Comparison of ENCODE assay signal across 23 mouse cellular contexts in genomic region chr19:23354738-23355137, GRCm38 (mm10).
DNase-seq lines count a peak whose midpoint lies in the region; ATAC-seq and TF ChIP-seq lines count a peak whose summit lies in the region.
"Had no signal": no experiment of that assay in that cellular context is flagged by ENCODE, and none has a peak within 500 bp of the region (broad histone marks: within the 10 kb centered on the region; RNA-seq: fewer than 3 reads in every experiment).

No protein-coding gene starts in this region.

- DNase-seq in kidney, postnatal 14 days, result no peak
- DNase-seq in midbrain, embryonic 11.5 days (ENCODE audit: low spot score, missing footprints), result peak; percentile 66
- DNase-seq in G1E (ENCODE audit: low spot score), result no peak
- no peak for DNase-seq in cerebellum, adult 8-10 months
- DNase-seq: adrenal gland, postnatal 36 days; cerebellum, adult 11 months; cerebellum, postnatal 14 days; gastrocnemius, adult 2 months; layer of hippocampus, postnatal 36 days; liver, postnatal 0 days had no signal

- no peak overlapping the region for H3K4me3 ChIP-seq in kidney, embryonic 15.5 days (replicated peaks)
- no peak overlapping the region for H3K4me3 ChIP-seq in midbrain, embryonic 11.5 days (ENCODE audit: low read depth, low read length)
- no peak overlapping the region for H3K4me3 ChIP-seq in midbrain, embryonic 16.5 days (ENCODE audit: low read depth, low read length)
- H3K4me3 ChIP-seq in G1E (ENCODE audit: low read depth, low read length), result no peak overlapping the region
- H3K4me3 ChIP-seq in stomach, embryonic 16.5 days (replicated peaks; ENCODE audit: low read length), result no peak overlapping the region
- H3K4me3 ChIP-seq: erythroblast, embryonic 14.5 days; forebrain, embryonic 13.5 days; gastrocnemius, adult 2 months; heart, embryonic 13.5 days; hindbrain, embryonic 13.5 days; limb, embryonic 12.5 days; midbrain, embryonic 10.5 days had no signal

- no peaks in the 10 kb centered on the region for H3K9me3 ChIP-seq in kidney, embryonic 15.5 days (replicated peaks)
- no peaks in the 10 kb centered on the region for H3K9me3 ChIP-seq in midbrain, embryonic 11.5 days (ENCODE audit: control insufficient read depth, low read length)
- H3K9me3 ChIP-seq in midbrain, embryonic 16.5 days (replicated peaks; ENCODE audit: control insufficient read depth, low read length, poor library complexity, severe bottlenecking), result no peaks in the 10 kb centered on the region
- H3K9me3 ChIP-seq in G1E (replicated peaks), result no peaks in the 10 kb centered on the region
- H3K9me3 ChIP-seq in stomach, embryonic 16.5 days (replicated peaks; ENCODE audit: control insufficient read depth, low read length), result no peaks in the 10 kb centered on the region
- H3K9me3 ChIP-seq: forebrain, embryonic 13.5 days; heart, embryonic 13.5 days; hindbrain, embryonic 13.5 days; limb, embryonic 12.5 days; midbrain, embryonic 10.5 days had no signal

- peaks cover 26% of the 10 kb centered on the region for H3K4me1 ChIP-seq in kidney, embryonic 15.5 days
- H3K4me1 ChIP-seq in midbrain, embryonic 11.5 days (ENCODE audit: control insufficient read depth, insufficient read depth, low read length), result no peaks in the 10 kb centered on the region
- H3K4me1 ChIP-seq in midbrain, embryonic 16.5 days (ENCODE audit: control insufficient read depth, insufficient read depth, low read length), result no peaks in the 10 kb centered on the region
- H3K4me1 ChIP-seq in G1E (ENCODE audit: insufficient read depth, low read depth, low read length), result peaks cover 38% of the 10 kb centered on the region
- H3K4me1 ChIP-seq in stomach, embryonic 16.5 days (ENCODE audit: control insufficient read depth, insufficient read depth, low read length), result peaks cover 11% of the 10 kb centered on the region
- H3K4me1 ChIP-seq: forebrain, embryonic 13.5 days; limb, embryonic 12.5 days had no signal

- no peak overlapping the region for H3K4me2 ChIP-seq in kidney, embryonic 15.5 days
- no peak overlapping the region for H3K4me2 ChIP-seq in midbrain, embryonic 11.5 days
- H3K4me2 ChIP-seq in midbrain, embryonic 16.5 days (ENCODE audit: low read length), result no peak overlapping the region
- no peak overlapping the region for H3K4me2 ChIP-seq in stomach, embryonic 16.5 days (ENCODE audit: low read depth, low read length)
- H3K4me2 ChIP-seq: forebrain, embryonic 13.5 days; heart, embryonic 13.5 days; hindbrain, embryonic 13.5 days; limb, embryonic 12.5 days; liver, embryonic 11.5 days had no signal

- no peak for TF ChIP-seq CTCF in G1E (IDR thresholded peaks at IDR 0.05; ENCODE audit: low read depth, low read length)

- H3K27me3 ChIP-seq in kidney, embryonic 15.5 days, result no peaks in the 10 kb centered on the region
- no peaks in the 10 kb centered on the region for H3K27me3 ChIP-seq in midbrain, embryonic 11.5 days (ENCODE audit: control insufficient read depth, insufficient read depth, low read length)
- H3K27me3 ChIP-seq in midbrain, embryonic 16.5 days (ENCODE audit: control insufficient read depth, insufficient read depth, low read depth, low read length), result no peaks in the 10 kb centered on the region
- no peaks in the 10 kb centered on the region for H3K27me3 ChIP-seq in G1E (ENCODE audit: insufficient read depth, low read length)
- no peaks in the 10 kb centered on the region for H3K27me3 ChIP-seq in stomach, embryonic 16.5 days (ENCODE audit: control insufficient read depth, insufficient read depth, low read length)
- H3K27me3 ChIP-seq: forebrain, embryonic 13.5 days; heart, embryonic 13.5 days; hindbrain, embryonic 13.5 days; limb, embryonic 12.5 days had no signal

- no peak overlapping the region for H3K9ac ChIP-seq in kidney, embryonic 15.5 days
- no peak overlapping the region for H3K9ac ChIP-seq in midbrain, embryonic 11.5 days (ENCODE audit: low read length)
- H3K9ac ChIP-seq in midbrain, embryonic 16.5 days (ENCODE audit: low read depth, low read length), result no peak overlapping the region
- H3K9ac ChIP-seq in stomach, embryonic 16.5 days (ENCODE audit: low read length), result no peak overlapping the region
- H3K9ac ChIP-seq: forebrain, embryonic 13.5 days; heart, embryonic 13.5 days; hindbrain, embryonic 13.5 days; limb, embryonic 12.5 days; liver, postnatal 0 days had no signal

- H3K36me3 ChIP-seq in kidney, embryonic 15.5 days, result no peaks in the 10 kb centered on the region
- H3K36me3 ChIP-seq in midbrain, embryonic 11.5 days (ENCODE audit: control insufficient read depth, insufficient read depth, low read length), result no peaks in the 10 kb centered on the region
- no peaks in the 10 kb centered on the region for H3K36me3 ChIP-seq in midbrain, embryonic 16.5 days (ENCODE audit: control insufficient read depth, insufficient read depth, low read length)
- H3K36me3 ChIP-seq in G1E (replicated peaks), result no peaks in the 10 kb centered on the region
- H3K36me3 ChIP-seq in stomach, embryonic 16.5 days (ENCODE audit: control insufficient read depth, insufficient read depth, low read length), result no peaks in the 10 kb centered on the region
- H3K36me3 ChIP-seq: heart, embryonic 13.5 days; hindbrain, embryonic 13.5 days; limb, embryonic 12.5 days; midbrain, embryonic 10.5 days had no signal

- 87% methylated on average over 6 of the region's 6 CpGs for WGBS in kidney, embryonic 15.5 days
- WGBS in midbrain, embryonic 11.5 days, result 94% methylated on average over 6 of the region's 6 CpGs
- 87% methylated on average over 6 of the region's 6 CpGs for whole genome bisulfite sequencing in midbrain, embryonic 16.5 days
- WGBS in stomach, embryonic 16.5 days, result 72% methylated on average over 6 of the region's 6 CpGs

- H3K27ac ChIP-seq in kidney, embryonic 15.5 days, result peak overlapping the region; percentile 80; the same call in 1 of the 2 replicates
- H3K27ac ChIP-seq in midbrain, embryonic 11.5 days (ENCODE audit: low read depth, low read length), result no peak overlapping the region
- no peak overlapping the region for H3K27ac ChIP-seq in midbrain, embryonic 16.5 days (ENCODE audit: low read length)
- H3K27ac ChIP-seq in stomach, embryonic 16.5 days (ENCODE audit: low read length), result no peak overlapping the region
- H3K27ac ChIP-seq: forebrain, embryonic 13.5 days; gastrocnemius, adult 2 months; heart, embryonic 13.5 days; hindbrain, embryonic 13.5 days; limb, embryonic 12.5 days; macrophage; midbrain, embryonic 10.5 days had no signal

- no peak for ATAC-seq in kidney, embryonic 15.5 days (replicated peaks; ENCODE audit: low FRiP score)
- no peak for ATAC-seq in midbrain, embryonic 11.5 days (ENCODE audit: low FRiP score)
- ATAC-seq in midbrain, embryonic 16.5 days, result no peak
- ATAC-seq in G1E (ENCODE audit: extremely low read depth, insufficient number of reproducible peaks, low FRiP score, poor library complexity, severe bottlenecking), result peak; percentile 29; the same call in 1 of the 2 replicates
- peak; percentile 74 for ATAC-seq in stomach, embryonic 16.5 days (ENCODE audit: insufficient read depth, low FRiP score)
- ATAC-seq in CD4-positive, CD25-positive, alpha-beta regulatory T cell, adult 4 months, result no peak
- ATAC-seq: forebrain, embryonic 13.5 days; liver, postnatal 0 days; Patski had no signal

Comparison
In these comparisons a context has a peak if more than half of its experiments do, and no peak if none do; other contexts are left out.
1. ATAC-seq: peak in G1E (single experiment) and stomach, embryonic 16.5 days (single experiment); none in kidney, embryonic 15.5 days (single experiment), midbrain, embryonic 11.5 days (single experiment), midbrain, embryonic 16.5 days (single experiment) and CD4-positive, CD25-positive, alpha-beta regulatory T cell, adult 4 months (single experiment).